Mouse (Mus musculus): ENCODE measurements at regions not wholly inside any gene's neighbourhood (a gene's known extent, or its start where the extent isn't known, plus 50 kb on each side); places are given as distances from the start of the nearest gene placed in this dataset.

DNA sequence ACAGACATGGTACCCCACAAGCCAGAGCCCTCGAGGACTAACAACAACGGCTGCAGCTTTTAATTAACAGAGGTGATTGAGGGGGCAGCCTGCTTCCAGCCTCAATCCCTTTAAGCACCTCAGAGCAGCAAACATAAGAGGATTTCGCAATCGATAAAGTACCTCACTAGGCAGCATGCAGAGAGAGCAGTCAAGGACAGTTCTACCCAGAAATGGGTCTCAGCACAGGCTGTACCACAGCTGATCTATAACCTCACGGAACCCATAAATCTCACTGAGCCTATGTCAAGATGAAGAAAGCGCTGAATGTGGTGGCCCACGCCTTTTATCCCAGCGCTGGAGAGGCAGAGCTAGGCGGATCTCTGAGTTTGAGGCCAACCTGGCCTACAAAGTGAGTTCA is 56.6 kb upstream of the Frmd6 start:
- Histone ChIP-seq H3K4me1 (replicated peaks) (no peaks in the 10 kb centered on the region; the same call in 1 of the 2 replicates), H3K9ac (no peak overlapping the region), H3K27me3 (no peaks in the 10 kb centered on the region), H3K4me2 (no peak overlapping the region), H3K27ac (no peak overlapping the region), H3K4me3 (replicated peaks) (no peak overlapping the region), H3K9me3 (replicated peaks) (no peaks in the 10 kb centered on the region), H3K36me3 (no peaks in the 10 kb centered on the region)
- WGBS (ENCODE audit: insufficient replicate concordance): 61% methylated on average over 9 of the region's 9 CpGs
- ATAC-seq (ENCODE audit: low read depth) (0 out of 2 replicates have a peak, but pooled peaks have one; percentile 36), DNase-seq (no peak)

DNA sequence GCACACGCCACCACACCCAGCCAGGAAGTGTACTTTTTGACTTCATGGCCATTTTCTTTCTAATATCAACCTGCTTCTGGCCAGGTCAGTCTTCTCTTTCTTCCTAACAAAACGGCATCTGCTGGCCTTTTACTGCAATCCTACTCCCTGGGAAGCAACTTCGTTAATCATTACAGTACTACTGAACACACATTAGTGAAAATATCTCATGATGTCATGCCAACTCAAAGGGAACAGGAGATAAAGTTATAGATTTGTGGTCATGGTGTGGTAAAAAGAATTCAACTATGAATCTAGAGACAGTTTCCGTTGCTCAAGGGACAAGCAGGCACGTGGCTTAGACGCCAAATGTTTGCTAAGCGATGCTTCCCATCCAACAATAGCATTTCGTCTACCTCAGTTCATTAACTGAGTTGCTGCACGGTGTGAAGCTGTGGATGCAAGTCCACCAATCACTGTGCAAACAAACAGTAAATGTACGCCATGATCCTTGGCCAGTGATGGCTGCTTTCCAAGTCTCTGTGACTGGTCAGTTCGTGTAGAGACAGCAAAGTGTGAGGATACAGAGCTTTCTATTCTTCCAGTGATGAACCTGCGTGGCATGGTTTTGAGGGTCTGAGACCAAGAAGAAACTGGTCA is 55.7 kb upstream of the Frmd6 start:
- Histone ChIP-seq H3K4me1 (replicated peaks) (no peaks in the 10 kb centered on the region), H3K27ac (no peak overlapping the region), H3K36me3 (no peaks in the 10 kb centered on the region), H3K9ac (no peak overlapping the region), H3K4me2 (no peak overlapping the region), H3K27me3 (no peaks in the 10 kb centered on the region), H3K9me3 (replicated peaks) (no peaks in the 10 kb centered on the region), H3K4me3 (replicated peaks) (no peak overlapping the region)
- 70% methylated on average over 12 of the region's 12 CpGs for WGBS (ENCODE audit: insufficient replicate concordance)
- ATAC-seq (ENCODE audit: low read depth) (0 out of 2 replicates have a peak, but pooled peaks have one; percentile 54), DNase-seq (no peak)

DNA sequence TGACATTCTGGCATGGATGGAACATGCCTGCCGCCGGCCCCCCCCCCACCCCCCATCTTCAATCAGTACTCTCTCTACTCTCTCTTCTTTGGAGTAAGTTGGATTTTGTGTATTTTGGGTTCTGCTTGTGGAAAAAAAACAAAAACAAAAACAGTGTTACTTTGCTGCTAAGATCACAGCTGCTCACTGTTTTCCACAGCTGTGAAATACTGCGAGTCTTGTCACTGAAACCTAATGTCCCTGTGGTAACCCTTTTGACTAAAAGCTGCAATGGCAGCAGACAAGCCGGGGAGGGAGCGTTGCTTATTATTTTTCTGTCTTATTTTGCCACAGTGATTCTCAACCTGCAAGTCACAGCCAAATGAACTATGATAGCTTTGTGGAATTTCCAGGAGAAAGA is 51.3 kb upstream of the Frmd6 start:
- 80% methylated on average over 5 of the region's 5 CpGs for WGBS (ENCODE audit: insufficient replicate concordance)
- no peaks in the 10 kb centered on the region for H3K27me3 ChIP-seq
- no peaks in the 10 kb centered on the region for H3K36me3 ChIP-seq
- DNase-seq (no peak), ATAC-seq (ENCODE audit: low read depth) (no peak)
- no peak overlapping the region for H3K4me3 ChIP-seq (replicated peaks)
- no peak overlapping the region for H3K9ac ChIP-seq
- no peaks in the 10 kb centered on the region for H3K9me3 ChIP-seq (replicated peaks)
- no peak overlapping the region for H3K27ac ChIP-seq
- no peaks in the 10 kb centered on the region for H3K4me1 ChIP-seq (replicated peaks)
- no peak overlapping the region for H3K4me2 ChIP-seq

DNA sequence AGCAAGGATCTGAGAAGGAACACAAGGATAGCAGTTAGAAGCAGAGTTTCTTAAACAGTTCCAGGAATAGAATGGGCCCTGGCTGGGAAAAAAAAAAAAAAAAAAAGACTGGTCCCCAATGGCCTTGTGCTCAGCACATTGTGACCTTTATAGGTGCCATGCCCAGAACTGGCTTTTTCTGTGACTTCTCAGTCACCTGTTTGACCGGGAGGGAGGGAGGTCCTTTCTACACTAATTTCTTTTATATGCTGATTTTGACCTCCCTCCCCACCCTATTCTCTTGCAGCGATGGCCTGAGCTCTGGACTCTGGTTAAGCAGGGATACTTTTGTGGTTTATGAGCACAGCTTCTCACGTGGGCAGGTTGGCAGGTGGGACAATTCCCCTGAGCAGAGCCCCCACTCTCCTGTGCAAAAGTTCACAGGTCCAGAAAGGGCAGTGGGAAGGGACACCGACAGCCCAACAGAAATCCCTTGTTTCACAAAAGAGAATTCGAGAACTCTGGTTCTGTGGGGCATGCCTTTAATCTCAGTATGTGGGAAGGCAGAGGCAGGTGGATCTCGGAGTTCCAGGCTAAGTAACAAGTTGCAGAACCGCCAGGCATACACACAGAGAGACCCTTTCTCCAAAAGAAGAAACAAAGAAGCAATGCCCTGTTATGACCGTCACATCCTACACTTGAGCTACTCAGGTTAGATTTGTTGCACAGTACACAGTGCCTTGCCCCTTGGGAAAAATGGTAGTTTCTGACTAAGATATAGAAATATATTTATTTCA is 50.3 kb upstream of the Frmd6 start:
- Histone ChIP-seq H3K27ac (no peak overlapping the region), H3K36me3 (no peaks in the 10 kb centered on the region), H3K4me1 (replicated peaks) (no peaks in the 10 kb centered on the region), H3K27me3 (no peaks in the 10 kb centered on the region), H3K9ac (no peak overlapping the region), H3K4me3 (replicated peaks) (no peak overlapping the region), H3K4me2 (no peak overlapping the region), H3K9me3 (replicated peaks) (no peaks in the 10 kb centered on the region)
- 61% methylated on average over 8 of the region's 8 CpGs for WGBS (ENCODE audit: insufficient replicate concordance)
- ATAC-seq (ENCODE audit: low read depth): no peak
- no peak for DNase-seq

All from liver, embryonic 13.5 days (tissue).